Mouse (Mus musculus) embryo, embryonic 11 days (tissue): ENCODE measurements at regions not wholly inside any gene's neighbourhood (a gene's known extent, or its start where the extent isn't known, plus 50 kb on each side); places are given as distances from the start of the nearest gene placed in this dataset.

Source experiments
- DNase-seq: peaks from one replicate; pipeline ENCODE4 v3.0.0-alpha.2; 2015

GRCm38 (mm10) chr5:4595010-4595409, 162.8 kb downstream of the Fzd1 start:
- peak; percentile 2 for DNase-seq

GRCm38 (mm10) chr5:4594562-4594961, 163.3 kb downstream of the Fzd1 start:
- no peak for DNase-seq

GRCm38 (mm10) chr5:4593638-4594381, 164.0 kb downstream of the Fzd1 start:
- DNase-seq, result no peak

- DNase-seq, result no peak
Measured at GRCm38 (mm10) chr5:4591721-4592120, 166.1 kb downstream of the Fzd1 start.

- DNase-seq, result no peak
Measured at GRCm38 (mm10) chr5:4582702-4583475, 174.9 kb downstream of the Fzd1 start.

GRCm38 (mm10) chr5:4580185-4580839, 177.5 kb downstream of the Fzd1 start:
- no peak for DNase-seq

- DNase-seq, result no peak
Measured at GRCm38 (mm10) chr5:4578856-4579255, 179.0 kb downstream of the Fzd1 start.

- no peak for DNase-seq
Measured at GRCm38 (mm10) chr5:4577179-4577578, 180.7 kb downstream of the Fzd1 start.

GRCm38 (mm10) chr5:4563862-4564261, 194.0 kb downstream of the Fzd1 start:
- DNase-seq, result no peak

GRCm38 (mm10) chr5:4561661-4562060, 196.2 kb downstream of the Fzd1 start:
- DNase-seq, result peak; percentile 52

GRCm38 (mm10) chr5:4561139-4561470, 196.7 kb downstream of the Fzd1 start:
- no peak for DNase-seq

GRCm38 (mm10) chr5:4560370-4561138, 197.3 kb downstream of the Fzd1 start:
- DNase-seq, result peak; percentile 26

GRCm38 (mm10) chr5:4554972-4555371, 202.9 kb downstream of the Fzd1 start:
- no peak for DNase-seq

- DNase-seq, result no peak
Measured at GRCm38 (mm10) chr5:4538572-4538971, 219.3 kb downstream of the Fzd1 start.

- DNase-seq, result no peak
Measured at GRCm38 (mm10) chr5:4536790-4537189, 221.0 kb downstream of the Fzd1 start.

GRCm38 (mm10) chr5:4535951-4536350, 221.9 kb downstream of the Fzd1 start:
- peak; percentile 60 for DNase-seq

GRCm38 (mm10) chr5:4534512-4534911, 223.3 kb downstream of the Fzd1 start:
- DNase-seq, result peak; percentile 64

GRCm38 (mm10) chr5:4530236-4531067, 227.4 kb downstream of the Fzd1 start:
- DNase-seq, result peak; percentile 12

- DNase-seq, result no peak
Measured at GRCm38 (mm10) chr5:4526042-4526815, 231.6 kb downstream of the Fzd1 start.

- no peak for DNase-seq
Measured at GRCm38 (mm10) chr5:4500599-4500998, 257.2 kb downstream of the Fzd1 start.

GRCm38 (mm10) chr5:4499036-4499435, 258.8 kb downstream of the Fzd1 start:
- DNase-seq, result no peak
